Comparison of ENCODE assay signal across 10 mouse cellular contexts in the genomic region with DNA sequence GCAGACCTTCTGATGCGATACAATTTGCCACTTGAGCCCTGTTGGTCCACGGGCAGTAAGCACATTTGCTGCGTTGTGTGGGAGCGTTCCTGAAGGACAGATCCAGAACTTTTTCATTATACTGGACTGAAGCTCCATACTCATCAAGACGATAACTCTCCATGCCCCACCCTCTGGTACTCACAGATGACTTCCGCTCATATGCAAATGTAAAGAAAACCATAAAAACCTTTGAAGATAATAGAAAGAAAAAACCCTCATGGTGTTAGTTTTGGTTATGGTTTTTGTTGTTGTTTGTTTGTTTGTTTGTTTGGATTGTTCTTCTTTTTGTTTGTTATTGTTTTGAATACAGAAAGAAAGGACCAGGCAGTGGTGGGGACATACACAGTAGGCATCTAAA.
DNase-seq lines count a peak whose midpoint lies in the region; ATAC-seq and TF ChIP-seq lines count a peak whose summit lies in the region.
"Had no signal": no experiment of that assay in that cellular context is flagged by ENCODE, and none has a peak within 500 bp of the region (broad histone marks: within the 10 kb centered on the region; RNA-seq: fewer than 3 reads in every experiment).

No protein-coding gene starts in this region.

- ATAC-seq in heart, embryonic 12.5 days (ENCODE audit: insufficient number of reproducible peaks, low FRiP score) = no peak
- no peak for ATAC-seq in stomach, embryonic 14.5 days (ENCODE audit: insufficient number of reproducible peaks, insufficient read depth, low FRiP score, low read depth)
- ATAC-seq in stomach, postnatal 0 days (ENCODE audit: low FRiP score, low TSS enrichment) = no peak
- ATAC-seq in limb, embryonic 15.5 days (ENCODE audit: insufficient number of reproducible peaks, low FRiP score, low TSS enrichment, low read depth) = no peak

- H3K4me1 ChIP-seq in heart, embryonic 12.5 days (replicated peaks) = peaks cover 30% of the 10 kb centered on the region
- H3K4me1 ChIP-seq in stomach, embryonic 14.5 days (ENCODE audit: control insufficient read depth, insufficient read depth, low read length) = peaks cover 29% of the 10 kb centered on the region
- H3K4me1 ChIP-seq in stomach, postnatal 0 days (replicated peaks; ENCODE audit: control insufficient read depth, insufficient read depth) = peaks cover 8% of the 10 kb centered on the region
- H3K4me1 ChIP-seq in limb, embryonic 15.5 days = peaks cover 29% of the 10 kb centered on the region

- no peak for TF ChIP-seq EP300 in stomach, postnatal 0 days (optimal IDR thresholded peaks at IDR 0.05)

- TF ChIP-seq CTCF in stomach, postnatal 0 days (IDR thresholded peaks at IDR 0.05; ENCODE audit: low read depth) = no peak

- H3K27me3 ChIP-seq in heart, embryonic 12.5 days (replicated peaks) = no peaks in the 10 kb centered on the region
- H3K27me3 ChIP-seq in stomach, embryonic 14.5 days (ENCODE audit: control insufficient read depth, insufficient read depth, low read length) = no peaks in the 10 kb centered on the region
- no peaks in the 10 kb centered on the region for H3K27me3 ChIP-seq in stomach, postnatal 0 days (ENCODE audit: control insufficient read depth, insufficient read depth, low read length)
- no peaks in the 10 kb centered on the region for H3K27me3 ChIP-seq in limb, embryonic 15.5 days

- 23% methylated on average over 6 of the region's 6 CpGs for WGBS in heart, embryonic 12.5 days
- WGBS in stomach, embryonic 14.5 days = 42% methylated on average over 6 of the region's 6 CpGs
- WGBS in stomach, postnatal 0 days = 51% methylated on average over 6 of the region's 6 CpGs
- WGBS in limb, embryonic 15.5 days = 24% methylated on average over 6 of the region's 6 CpGs

- H3K9ac ChIP-seq in heart, embryonic 12.5 days = peak overlapping the region; percentile 29; the same call in 1 of the 2 replicates
- H3K9ac ChIP-seq in stomach, embryonic 14.5 days (replicated peaks; ENCODE audit: low read depth, low read length) = no peak overlapping the region
- no peak overlapping the region for H3K9ac ChIP-seq in stomach, postnatal 0 days (ENCODE audit: low read length)
- no peak overlapping the region for H3K9ac ChIP-seq in limb, embryonic 15.5 days

- peak overlapping the region; percentile 47 for H3K4me3 ChIP-seq in heart, embryonic 12.5 days
- H3K4me3 ChIP-seq in stomach, embryonic 14.5 days (ENCODE audit: low read depth, low read length) = no peak overlapping the region
- no peak overlapping the region for H3K4me3 ChIP-seq in stomach, postnatal 0 days (ENCODE audit: low read depth, low read length)
- H3K4me3 ChIP-seq in limb, embryonic 15.5 days = peak overlapping the region; percentile 44; the same call in 1 of the 2 replicates

- no peaks in the 10 kb centered on the region for H3K36me3 ChIP-seq in heart, embryonic 12.5 days
- H3K36me3 ChIP-seq in stomach, embryonic 14.5 days (ENCODE audit: control insufficient read depth, insufficient read depth, low read length) = no peaks in the 10 kb centered on the region
- H3K36me3 ChIP-seq in stomach, postnatal 0 days (ENCODE audit: control insufficient read depth, insufficient read depth, low read length) = no peaks in the 10 kb centered on the region
- H3K36me3 ChIP-seq in limb, embryonic 15.5 days = no peaks in the 10 kb centered on the region

- DNase-seq in heart, adult 11 months = no peak
- no peak for DNase-seq in stomach, postnatal 0 days (ENCODE audit: low spot score)
- DNase-seq in cerebellum, postnatal 25 days = no peak
- DNase-seq in gastrocnemius, postnatal 4 days (ENCODE audit: low spot score in 2 of 2) = no peak
- DNase-seq in layer of hippocampus, adult 11-12 months (ENCODE audit: low spot score) = no peak
- DNase-seq: cerebellum, postnatal 36 days; gastrocnemius, postnatal 25 days had no signal

- H3K9me3 ChIP-seq in heart, embryonic 12.5 days (replicated peaks) = no peaks in the 10 kb centered on the region
- no peaks in the 10 kb centered on the region for H3K9me3 ChIP-seq in stomach, embryonic 14.5 days (ENCODE audit: control insufficient read depth, low read depth, low read length)
- no peaks in the 10 kb centered on the region for H3K9me3 ChIP-seq in stomach, postnatal 0 days (ENCODE audit: control insufficient read depth, low read length)
- H3K9me3 ChIP-seq in limb, embryonic 15.5 days = no peaks in the 10 kb centered on the region

- no peak overlapping the region for H3K27ac ChIP-seq in heart, embryonic 12.5 days (ENCODE audit: poor library complexity, severe bottlenecking)
- H3K27ac ChIP-seq in stomach, embryonic 14.5 days (ENCODE audit: low read length) = no peak overlapping the region
- H3K27ac ChIP-seq in stomach, postnatal 0 days (replicated peaks) = no peak overlapping the region
- no peak overlapping the region for H3K27ac ChIP-seq in limb, embryonic 15.5 days

- peak overlapping the region; percentile 71 for H3K4me2 ChIP-seq in heart, embryonic 12.5 days
- H3K4me2 ChIP-seq in stomach, embryonic 14.5 days (replicated peaks; ENCODE audit: low read depth, low read length) = peak overlapping the region; percentile 52; the same call in 1 of the 2 replicates
- no peak overlapping the region for H3K4me2 ChIP-seq in stomach, postnatal 0 days (replicated peaks; ENCODE audit: low read depth)
- peak overlapping the region; percentile 74 for H3K4me2 ChIP-seq in limb, embryonic 15.5 days

Comparison
In these comparisons a context has a peak if more than half of its experiments do, and no peak if none do; other contexts are left out.
1. H3K4me3 ChIP-seq: peak in heart, embryonic 12.5 days (single experiment) and limb, embryonic 15.5 days (single experiment); none in stomach, embryonic 14.5 days (single experiment) and stomach, postnatal 0 days (single experiment).